ENCODE assay signal across 8 mouse cellular contexts in the genomic region with DNA sequence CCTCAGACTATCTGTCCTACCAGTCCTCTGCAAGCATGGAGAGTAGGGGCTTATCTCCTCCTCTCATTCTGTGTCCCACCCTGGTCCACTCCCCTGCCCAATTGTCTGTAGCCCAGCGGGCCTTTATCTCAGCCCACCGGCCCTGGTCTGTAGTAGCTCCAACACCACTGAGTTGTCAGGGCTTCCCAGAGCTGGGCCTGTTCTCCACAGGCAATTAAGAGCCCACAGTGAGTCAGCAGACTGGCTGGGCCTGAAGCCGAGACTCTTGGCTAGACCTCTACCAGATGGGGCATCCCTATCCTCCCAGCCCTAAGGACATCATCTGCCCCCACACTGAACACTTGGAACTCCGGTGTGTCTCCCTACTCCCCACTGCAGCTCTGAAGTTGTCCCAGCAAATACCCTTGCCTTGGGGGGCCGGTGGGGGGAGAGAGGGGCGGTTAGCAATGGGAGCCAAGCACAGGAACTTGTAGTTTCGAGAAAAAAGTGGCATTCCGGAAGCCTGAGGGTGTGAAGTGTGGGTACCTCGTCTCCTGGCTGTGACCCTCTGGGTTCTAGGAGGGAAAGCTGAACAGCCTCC.
A peak's percentile ranks its signal among the peaks of the same experiment; 100 is the strongest.
DNase-seq lines count a peak whose midpoint lies in the region; ATAC-seq and TF ChIP-seq lines count a peak whose summit lies in the region.

No protein-coding gene starts in this region.

- ATAC-seq in intestine, embryonic 15.5 days, result peak; percentile 49; the same call in 1 of the 2 replicates
- no peak for ATAC-seq in intestine, postnatal 0 days
- ATAC-seq in common myeloid progenitor, adult 5-6 weeks (replicated peaks; ENCODE audit: low read depth, poor library complexity, severe bottlenecking), result peak; percentile 95
- peak; percentile 95 for ATAC-seq in stomach, embryonic 15.5 days (ENCODE audit: insufficient read depth, low FRiP score, low read depth)

- DNase-seq in MN1 (ENCODE audit: low spot score), result peak; percentile 30
- DNase-seq in heart, postnatal 25 days (ENCODE audit: low spot score), result peak; percentile 42
- DNase-seq in embryo, embryonic 11 days, result no peak
- DNase-seq in right cerebral cortex, postnatal 10 days (ENCODE audit: low spot score in 2 of 2), result no peak

- intact Hi-C loops in heart, postnatal 25 days (cut with DNase I), result no loop called here

- no peaks in the 10 kb centered on the region for H3K36me3 ChIP-seq in intestine, embryonic 15.5 days
- no peaks in the 10 kb centered on the region for H3K36me3 ChIP-seq in intestine, postnatal 0 days (ENCODE audit: control insufficient read depth, insufficient read depth)
- no peaks in the 10 kb centered on the region for H3K36me3 ChIP-seq in stomach, embryonic 15.5 days

- WGBS in intestine, embryonic 15.5 days, result 85% methylated on average over 9 of the region's 9 CpGs
- WGBS in intestine, postnatal 0 days, result 88% methylated on average over 9 of the region's 9 CpGs
- WGBS in stomach, embryonic 15.5 days, result 77% methylated on average over 9 of the region's 9 CpGs

- H3K9me3 ChIP-seq in intestine, embryonic 15.5 days, result no peaks in the 10 kb centered on the region
- no peaks in the 10 kb centered on the region for H3K9me3 ChIP-seq in intestine, postnatal 0 days (ENCODE audit: control insufficient read depth)
- H3K9me3 ChIP-seq in stomach, embryonic 15.5 days, result no peaks in the 10 kb centered on the region

- no peaks in the 10 kb centered on the region for H3K27me3 ChIP-seq in intestine, embryonic 15.5 days (replicated peaks)
- no peaks in the 10 kb centered on the region for H3K27me3 ChIP-seq in intestine, postnatal 0 days (replicated peaks; ENCODE audit: control insufficient read depth, insufficient read depth, low read length)
- H3K27me3 ChIP-seq in stomach, embryonic 15.5 days (replicated peaks), result no peaks in the 10 kb centered on the region

- H3K9ac ChIP-seq in intestine, embryonic 15.5 days, result no peak overlapping the region
- H3K9ac ChIP-seq in intestine, postnatal 0 days (ENCODE audit: low read depth, low read length), result no peak overlapping the region
- no peak overlapping the region for H3K9ac ChIP-seq in stomach, embryonic 15.5 days

- peaks cover 3% of the 10 kb centered on the region for H3K4me1 ChIP-seq in intestine, embryonic 15.5 days (replicated peaks)
- H3K4me1 ChIP-seq in intestine, postnatal 0 days (replicated peaks; ENCODE audit: control insufficient read depth, insufficient read depth, low read length), result no peaks in the 10 kb centered on the region
- peaks cover 3% of the 10 kb centered on the region for H3K4me1 ChIP-seq in stomach, embryonic 15.5 days

- no peak overlapping the region for H3K4me2 ChIP-seq in intestine, embryonic 15.5 days (replicated peaks)
- no peak overlapping the region for H3K4me2 ChIP-seq in intestine, postnatal 0 days (replicated peaks; ENCODE audit: low read depth)
- no peak overlapping the region for H3K4me2 ChIP-seq in stomach, embryonic 15.5 days

- no peak overlapping the region for H3K4me3 ChIP-seq in intestine, embryonic 15.5 days (replicated peaks)
- H3K4me3 ChIP-seq in intestine, postnatal 0 days (ENCODE audit: low read depth, low read length), result no peak overlapping the region
- H3K4me3 ChIP-seq in stomach, embryonic 15.5 days (replicated peaks), result no peak overlapping the region

- H3K27ac ChIP-seq in intestine, embryonic 15.5 days, result no peak overlapping the region
- no peak overlapping the region for H3K27ac ChIP-seq in intestine, postnatal 0 days (ENCODE audit: low read depth, low read length)
- H3K27ac ChIP-seq in stomach, embryonic 15.5 days, result no peak overlapping the region

- no peak for TF ChIP-seq CTCF in intestine, postnatal 0 days (IDR thresholded peaks at IDR 0.05; ENCODE audit: low read depth)

Comparison
In these comparisons a context has a peak if more than half of its experiments do, and no peak if none do; other contexts are left out.
1. DNase-seq: peak in MN1 (single experiment) and heart, postnatal 25 days (single experiment); none in embryo, embryonic 11 days (single experiment) and right cerebral cortex, postnatal 10 days (0 of 2).